28 mouse cellular contexts compared by ENCODE assay signal in the genomic region with DNA sequence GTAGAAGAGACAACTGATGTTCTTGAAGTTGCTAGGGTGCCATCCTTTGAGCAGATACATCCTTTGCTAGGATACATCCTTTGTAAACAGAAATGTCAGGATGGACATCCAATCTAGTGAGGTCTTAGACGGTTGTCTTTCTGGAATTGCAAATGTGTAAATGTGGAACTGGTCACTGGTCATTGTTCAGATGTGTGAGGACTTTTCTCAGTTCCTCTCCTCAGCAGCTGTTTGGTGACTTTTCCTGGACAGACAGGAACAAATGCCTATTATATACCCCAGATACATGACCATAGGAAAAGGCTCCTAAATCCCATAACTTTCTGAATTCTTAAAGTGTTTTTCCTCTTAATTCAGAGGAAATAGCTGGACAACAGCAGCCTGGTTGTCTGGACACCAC.
"Had no signal": no experiment of that assay in that cellular context is flagged by ENCODE, and none has a peak within 500 bp of the region (broad histone marks: within the 10 kb centered on the region; RNA-seq: fewer than 3 reads in every experiment).

No protein-coding gene starts in this region.

- ATAC-seq: hindbrain, embryonic 16.5 days; intestine, embryonic 16.5 days had no signal

- H3K4me2 ChIP-seq: heart, embryonic 12.5 days; hindbrain, embryonic 12.5 days; hindbrain, embryonic 14.5 days; kidney, embryonic 15.5 days; limb, embryonic 12.5 days; liver, embryonic 11.5 days; liver, embryonic 13.5 days had no signal

- DNase-seq: gastrocnemius, adult 2 months; gastrocnemius, postnatal 10 days; gastrocnemius, postnatal 36 days; heart, adult 18-20 months; heart, postnatal 10 days; heart, postnatal 4 days; kidney, adult 11 months; kidney, adult 2 months; kidney, adult 9 months; kidney, postnatal 14 days; kidney, postnatal 36 days; layer of hippocampus, adult 9-11 months; layer of hippocampus, postnatal 36 days; liver; liver, embryonic 13.5 days had no signal

- H3K9me3 ChIP-seq: heart, embryonic 10.5 days; heart, embryonic 12.5 days; hindbrain, embryonic 10.5 days; hindbrain, embryonic 12.5 days; kidney, embryonic 15.5 days; limb, embryonic 10.5 days; limb, embryonic 12.5 days; liver, embryonic 13.5 days had no signal

- H3K27ac ChIP-seq: gastrocnemius, adult 2 months; heart, embryonic 10.5 days; hindbrain, embryonic 10.5 days; hindbrain, embryonic 12.5 days; hindbrain, embryonic 14.5 days; kidney, embryonic 15.5 days; kidney, postnatal 0 days; left cerebral cortex, adult 2 months; limb, embryonic 10.5 days; limb, embryonic 12.5 days; liver, embryonic 13.5 days had no signal

- H3K9ac ChIP-seq: heart, embryonic 12.5 days; hindbrain, embryonic 12.5 days; hindbrain, embryonic 14.5 days; kidney, embryonic 15.5 days; limb, embryonic 12.5 days; liver, embryonic 13.5 days had no signal

- H3K27me3 ChIP-seq: heart, embryonic 12.5 days; hindbrain, embryonic 12.5 days; kidney, embryonic 15.5 days; limb, embryonic 12.5 days; liver, embryonic 13.5 days had no signal

- H3K4me1 ChIP-seq: hindbrain, embryonic 10.5 days; hindbrain, embryonic 12.5 days; kidney, embryonic 15.5 days; limb, embryonic 10.5 days; limb, embryonic 12.5 days had no signal

- H3K36me3 ChIP-seq: heart, embryonic 10.5 days; heart, embryonic 12.5 days; hindbrain, embryonic 12.5 days; kidney, embryonic 15.5 days; limb, embryonic 10.5 days; limb, embryonic 12.5 days had no signal

- H3K4me3 ChIP-seq: gastrocnemius, adult 2 months; heart, embryonic 10.5 days; heart, embryonic 12.5 days; hindbrain, embryonic 10.5 days; hindbrain, embryonic 12.5 days; kidney, embryonic 15.5 days; left cerebral cortex, adult 2 months; limb, embryonic 10.5 days; limb, embryonic 12.5 days; liver, embryonic 13.5 days had no signal
